Mouse (Mus musculus) testis, postnatal 10 days (tissue): Measurements from ENCODE around the gene Cyp46a1.

ENCODE experiments used
- DNase-seq: peaks from one replicate; pipeline ENCODE4 v3.0.0; 2021; ENCODE audit warnings: low spot score

The Cyp46a1 gene

GRCm38 (mm10) chr12:108311741-108312290 is 22.4 kb upstream of the Cyp46a1 start:
- no peak for DNase-seq

GRCm38 (mm10) chr12:108312432-108312851 is 21.7 kb upstream of the Cyp46a1 start:
- no peak for DNase-seq

- DNase-seq, result no peak
Measured at GRCm38 (mm10) chr12:108313244-108313772, 20.9 kb upstream of the Cyp46a1 start.

- no peak for DNase-seq
Measured at GRCm38 (mm10) chr12:108315818-108316217, 18.4 kb upstream of the Cyp46a1 start.

- DNase-seq, result no peak
Measured at GRCm38 (mm10) chr12:108316655-108317054, 17.5 kb upstream of the Cyp46a1 start.

GRCm38 (mm10) chr12:108317201-108317738 is 16.9 kb upstream of the Cyp46a1 start:
- DNase-seq, result no peak

- DNase-seq, result no peak
Measured at GRCm38 (mm10) chr12:108317826-108318430, 16.3 kb upstream of the Cyp46a1 start.

GRCm38 (mm10) chr12:108318499-108318898 is 15.7 kb upstream of the Cyp46a1 start:
- no peak for DNase-seq

GRCm38 (mm10) chr12:108320096-108320495 is 14.1 kb upstream of the Cyp46a1 start:
- DNase-seq, result no peak

- DNase-seq, result no peak
Measured at GRCm38 (mm10) chr12:108326401-108326800, 7.8 kb upstream of the Cyp46a1 start.

GRCm38 (mm10) chr12:108327889-108328491 is 6.2 kb upstream of the Cyp46a1 start:
- no peak for DNase-seq

- DNase-seq, result peak; percentile 92
Measured at GRCm38 (mm10) chr12:108333056-108333455, 1.1 kb upstream of the Cyp46a1 start.

- no peak for DNase-seq
Measured at GRCm38 (mm10) chr12:108333481-108333882, 699 bp upstream of the Cyp46a1 start.

- DNase-seq, result no peak
Measured at GRCm38 (mm10) chr12:108334529-108334928, 348 bp downstream of the Cyp46a1 start.

- peak; percentile 62 for DNase-seq
Measured at GRCm38 (mm10) chr12:108338572-108339190, 4.5 kb downstream of the Cyp46a1 start.

- DNase-seq, result no peak
Measured at GRCm38 (mm10) chr12:108348151-108348550, 14.0 kb downstream of the Cyp46a1 start.

GRCm38 (mm10) chr12:108349026-108349425 is 14.8 kb downstream of the Cyp46a1 start:
- DNase-seq, result no peak

GRCm38 (mm10) chr12:108350931-108351330 is 16.8 kb downstream of the Cyp46a1 start:
- no peak for DNase-seq

- DNase-seq, result no peak
Measured at GRCm38 (mm10) chr12:108352371-108353136, 18.4 kb downstream of the Cyp46a1 start.

GRCm38 (mm10) chr12:108354284-108354683 is 20.1 kb downstream of the Cyp46a1 start:
- no peak for DNase-seq

GRCm38 (mm10) chr12:108355271-108355670 is 21.1 kb downstream of the Cyp46a1 start:
- DNase-seq, result no peak

- no peak for DNase-seq
Measured at GRCm38 (mm10) chr12:108355986-108356385, 21.8 kb downstream of the Cyp46a1 start.
